Mouse (Mus musculus): Measurements from ENCODE around the gene Runx1. TPM values are rescaled to one million over a fixed set of nuclear protein-coding genes. Genes with fewer than 3 reads are reported as not detected.

The Runx1 gene
- polyA plus RNA-seq (2012; rRNA removed) = 0.38 and 0.62 TPM in 2 replicates

DNA sequence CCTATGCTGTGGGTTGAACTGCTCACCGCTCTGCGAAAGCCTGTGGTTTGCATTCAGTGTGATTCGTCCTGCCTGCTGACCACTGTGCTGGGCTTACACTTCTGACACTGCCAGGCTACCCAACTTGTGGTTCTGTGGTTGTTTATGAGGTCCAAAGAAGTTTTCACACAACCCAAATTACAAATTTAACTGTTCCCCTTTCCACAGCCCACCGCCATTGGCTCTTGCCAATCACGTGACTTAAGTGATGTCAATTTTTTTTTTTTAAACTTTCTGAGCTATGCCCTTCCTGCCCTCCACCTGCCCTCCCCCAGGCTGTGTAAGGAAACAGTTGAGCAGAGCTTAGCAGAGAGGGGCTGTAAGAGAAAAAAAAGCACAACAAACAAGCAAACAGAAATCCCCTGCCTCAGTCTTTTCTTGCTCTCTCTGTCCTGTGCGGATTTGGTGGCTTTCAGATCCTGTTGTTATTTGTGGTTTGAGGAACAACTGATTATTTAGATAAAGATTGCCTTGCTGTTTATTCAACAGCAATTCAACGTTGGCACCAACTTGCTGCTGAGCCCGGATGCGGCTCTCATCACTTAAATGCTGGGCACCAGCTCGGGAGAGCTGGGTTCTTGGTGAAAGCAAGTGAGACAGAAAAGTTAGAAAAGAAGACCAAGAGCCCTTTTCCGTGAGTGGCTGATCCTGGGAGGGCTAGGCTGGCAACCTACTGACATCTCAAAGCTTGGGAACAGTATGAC is at the start of gene Runx1:
TSS of gene Runx1 (minus strand) at position 242 of the 743 bp plus-strand sequence.
- no peaks in the 10 kb centered on the region for H3K27me3 ChIP-seq (ENCODE audit: control insufficient read depth, insufficient read depth, low read length)
- no peaks in the 10 kb centered on the region for H3K36me3 ChIP-seq (ENCODE audit: control insufficient read depth, insufficient read depth, low read length)
- no peaks in the 10 kb centered on the region for H3K4me1 ChIP-seq (ENCODE audit: control insufficient read depth, insufficient read depth, low read length)
- H3K27ac ChIP-seq (ENCODE audit: control insufficient read depth, insufficient read depth, low read depth, low read length) = no peak within 1 kb of the TSS
- no peak for TF ChIP-seq CTCF (IDR thresholded peaks at IDR 0.05; ENCODE audit: control insufficient read depth, insufficient read depth, insufficient replicate concordance, low read depth, low read length)
- no peak for TF ChIP-seq POLR2A (IDR thresholded peaks at IDR 0.05; ENCODE audit: control insufficient read depth, low read depth, low read length)
- H3K4me3 ChIP-seq (ENCODE audit: control insufficient read depth, low read depth, low read length) = no peak within 1 kb of the TSS

DNA sequence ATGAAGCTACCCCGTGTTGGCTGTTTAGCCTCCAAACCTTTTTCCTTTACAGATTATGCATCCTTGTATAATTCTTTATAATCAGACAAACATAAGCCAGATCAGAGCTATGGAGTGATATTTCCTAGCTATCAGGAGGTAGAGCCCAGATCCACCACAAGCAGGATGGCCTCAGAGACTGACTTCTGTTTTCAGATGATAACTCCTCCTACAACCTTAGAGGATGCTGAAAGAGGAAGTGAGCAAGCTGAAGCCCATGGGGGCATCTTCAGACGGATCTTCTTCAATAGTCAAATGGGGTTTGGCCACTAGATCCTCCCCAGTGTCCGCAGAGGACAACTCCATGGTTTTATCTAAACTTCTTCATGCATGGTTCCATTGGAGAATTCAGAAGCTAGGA is 48.1 kb upstream of the Runx1 start:
- Histone ChIP-seq H3K27ac (ENCODE audit: control insufficient read depth, insufficient read depth, low read depth, low read length) (no peak overlapping the region), H3K4me3 (ENCODE audit: control insufficient read depth, low read depth, low read length) (no peak overlapping the region), H3K27me3 (ENCODE audit: control insufficient read depth, insufficient read depth, low read length) (no peaks in the 10 kb centered on the region), H3K4me1 (ENCODE audit: control insufficient read depth, insufficient read depth, low read length) (no peaks in the 10 kb centered on the region), H3K36me3 (ENCODE audit: control insufficient read depth, insufficient read depth, low read length) (no peaks in the 10 kb centered on the region)
- TF ChIP-seq POLR2A (IDR thresholded peaks at IDR 0.05; ENCODE audit: control insufficient read depth, low read depth, low read length) (no peak), CTCF (IDR thresholded peaks at IDR 0.05; ENCODE audit: control insufficient read depth, insufficient read depth, insufficient replicate concordance, low read depth, low read length) (no peak)

DNA sequence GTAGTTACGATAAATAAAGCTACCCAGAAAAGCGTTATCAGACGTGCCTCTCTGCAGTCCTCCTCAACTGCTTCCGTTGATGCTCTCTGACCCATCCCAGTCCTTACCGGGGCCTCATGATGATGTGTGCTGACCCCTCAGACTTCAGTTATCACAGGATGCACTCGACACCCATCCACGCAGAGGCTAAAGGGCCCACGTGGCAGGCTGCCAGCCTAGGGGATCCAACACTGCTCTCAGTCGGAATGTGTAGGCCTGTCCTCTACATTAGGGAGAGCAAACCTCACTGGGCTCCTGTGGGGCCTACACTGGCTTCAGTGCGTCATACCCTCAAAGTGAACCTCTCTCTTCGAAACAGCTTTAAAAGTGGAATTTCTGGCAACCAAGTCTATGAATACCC is 45.8 kb upstream of the Runx1 start:
- H3K4me1 ChIP-seq (ENCODE audit: control insufficient read depth, insufficient read depth, low read length) = no peaks in the 10 kb centered on the region
- TF ChIP-seq POLR2A (IDR thresholded peaks at IDR 0.05; ENCODE audit: control insufficient read depth, low read depth, low read length) = no peak
- TF ChIP-seq CTCF (IDR thresholded peaks at IDR 0.05; ENCODE audit: control insufficient read depth, insufficient read depth, insufficient replicate concordance, low read depth, low read length) = no peak
- H3K4me3 ChIP-seq (ENCODE audit: control insufficient read depth, low read depth, low read length) = no peak overlapping the region
- no peaks in the 10 kb centered on the region for H3K36me3 ChIP-seq (ENCODE audit: control insufficient read depth, insufficient read depth, low read length)
- no peak overlapping the region for H3K27ac ChIP-seq (ENCODE audit: control insufficient read depth, insufficient read depth, low read depth, low read length)
- no peaks in the 10 kb centered on the region for H3K27me3 ChIP-seq (ENCODE audit: control insufficient read depth, insufficient read depth, low read length)

DNA sequence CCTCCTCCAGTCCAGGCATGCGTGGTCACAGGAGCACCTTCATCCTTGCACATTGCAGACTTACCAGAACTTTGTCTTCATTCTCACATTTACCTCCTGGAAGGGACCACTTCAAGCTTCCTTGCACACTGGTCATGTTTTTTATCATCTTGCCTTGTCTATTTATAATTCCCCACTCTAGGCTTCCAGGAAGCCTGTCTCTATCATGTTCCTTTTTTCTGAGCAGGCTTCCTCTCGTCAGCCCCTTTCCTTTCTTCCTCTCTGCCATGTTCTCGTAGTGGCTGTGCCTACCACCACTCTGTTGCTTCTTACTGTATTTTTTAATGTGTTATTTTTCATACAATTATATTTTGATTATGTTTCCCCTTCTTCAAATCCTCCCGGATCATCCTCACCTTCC is 42.6 kb upstream of the Runx1 start:
- Histone ChIP-seq H3K4me1 (ENCODE audit: control insufficient read depth, insufficient read depth, low read length) (no peaks in the 10 kb centered on the region), H3K27me3 (ENCODE audit: control insufficient read depth, insufficient read depth, low read length) (no peaks in the 10 kb centered on the region), H3K27ac (ENCODE audit: control insufficient read depth, insufficient read depth, low read depth, low read length) (no peak overlapping the region), H3K4me3 (ENCODE audit: control insufficient read depth, low read depth, low read length) (no peak overlapping the region), H3K36me3 (ENCODE audit: control insufficient read depth, insufficient read depth, low read length) (no peaks in the 10 kb centered on the region)
- TF ChIP-seq POLR2A (IDR thresholded peaks at IDR 0.05; ENCODE audit: control insufficient read depth, low read depth, low read length) = no peak
- no peak for TF ChIP-seq CTCF (IDR thresholded peaks at IDR 0.05; ENCODE audit: control insufficient read depth, insufficient read depth, insufficient replicate concordance, low read depth, low read length)

DNA sequence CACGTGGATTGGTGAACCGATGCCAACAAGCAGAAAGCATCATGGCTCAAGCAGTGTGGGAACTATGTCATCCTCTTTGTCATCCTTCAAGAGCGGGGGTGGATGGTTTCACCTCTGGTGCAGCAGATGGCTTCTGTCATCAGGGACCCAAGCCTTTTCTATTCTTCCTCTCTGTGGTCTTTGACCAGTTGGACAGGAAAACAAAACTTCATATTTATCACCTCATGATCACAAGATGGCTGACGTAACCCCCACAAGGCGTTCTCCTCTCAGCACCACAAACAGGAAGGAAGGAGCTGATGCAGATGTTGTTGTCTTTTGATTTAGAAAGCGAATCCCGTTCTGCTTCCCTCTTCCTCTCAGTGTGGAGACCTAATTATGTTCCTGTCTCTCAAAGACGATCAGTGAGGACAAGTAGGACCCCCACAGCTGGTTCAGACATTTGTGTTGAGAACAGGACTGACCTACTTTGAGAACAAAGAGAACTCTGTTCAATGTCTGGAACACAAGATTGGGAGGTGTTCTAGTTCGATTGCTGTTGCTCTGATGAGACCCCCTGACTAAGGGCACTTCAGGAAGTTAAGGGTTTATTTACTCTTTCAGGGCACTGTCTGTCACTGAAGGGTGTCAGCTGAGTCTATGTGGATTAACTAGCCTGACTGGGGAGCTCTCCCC is 41.4 kb upstream of the Runx1 start:
- H3K36me3 ChIP-seq (ENCODE audit: control insufficient read depth, insufficient read depth, low read length) = no peaks in the 10 kb centered on the region
- H3K27me3 ChIP-seq (ENCODE audit: control insufficient read depth, insufficient read depth, low read length) = no peaks in the 10 kb centered on the region
- no peaks in the 10 kb centered on the region for H3K4me1 ChIP-seq (ENCODE audit: control insufficient read depth, insufficient read depth, low read length)
- no peak for TF ChIP-seq CTCF (IDR thresholded peaks at IDR 0.05; ENCODE audit: control insufficient read depth, insufficient read depth, insufficient replicate concordance, low read depth, low read length)
- no peak for TF ChIP-seq POLR2A (IDR thresholded peaks at IDR 0.05; ENCODE audit: control insufficient read depth, low read depth, low read length)
- no peak overlapping the region for H3K27ac ChIP-seq (ENCODE audit: control insufficient read depth, insufficient read depth, low read depth, low read length)
- no peak overlapping the region for H3K4me3 ChIP-seq (ENCODE audit: control insufficient read depth, low read depth, low read length)

DNA sequence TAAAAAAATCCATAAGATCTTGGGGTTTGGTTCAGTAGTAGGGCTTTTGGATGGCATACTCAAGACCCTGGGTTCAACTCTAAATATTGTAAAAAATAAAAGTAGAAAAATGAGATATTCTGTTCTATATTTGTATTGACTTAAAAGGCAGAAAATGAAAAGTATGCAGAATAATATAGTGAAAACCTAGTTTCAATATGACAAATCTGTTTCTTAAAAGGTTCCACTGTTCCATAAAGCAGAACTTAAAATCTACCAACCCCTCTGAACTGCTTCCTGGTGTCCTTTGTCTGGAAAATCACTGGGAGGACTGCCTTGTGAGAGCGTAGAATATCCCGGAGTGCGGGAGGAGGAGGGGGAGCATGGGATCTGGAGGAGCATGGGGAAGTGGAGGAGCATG is 39.4 kb upstream of the Runx1 start:
- H3K4me3 ChIP-seq (ENCODE audit: control insufficient read depth, low read depth, low read length) = no peak overlapping the region

DNA sequence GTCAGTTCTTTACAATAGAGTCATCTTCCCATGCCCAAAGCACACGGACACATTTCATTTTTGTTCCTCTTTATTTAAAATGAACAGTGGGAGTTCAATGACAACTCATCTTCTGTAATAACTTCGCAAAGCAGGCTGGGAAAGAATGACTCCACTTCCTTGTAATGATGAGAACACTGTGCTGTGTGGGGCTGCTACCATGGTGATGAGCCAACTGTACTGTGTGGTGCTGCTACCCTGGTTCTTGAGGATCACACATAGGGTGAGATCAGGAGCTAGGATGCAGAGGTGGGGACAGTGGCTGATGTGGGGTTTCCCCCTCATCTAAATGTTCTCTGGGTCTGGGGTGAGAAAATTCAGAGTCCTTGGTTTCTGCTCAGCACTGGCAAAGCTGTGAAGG is 38.2 kb upstream of the Runx1 start:
- no peak overlapping the region; the same call in 1 of the 2 replicates for H3K4me3 ChIP-seq (ENCODE audit: control insufficient read depth, low read depth, low read length)
- TF ChIP-seq CTCF (IDR thresholded peaks at IDR 0.05; ENCODE audit: control insufficient read depth, insufficient read depth, insufficient replicate concordance, low read depth, low read length) (no peak), POLR2A (IDR thresholded peaks at IDR 0.05; ENCODE audit: control insufficient read depth, low read depth, low read length) (no peak)
- H3K4me1 ChIP-seq (ENCODE audit: control insufficient read depth, insufficient read depth, low read length) = no peaks in the 10 kb centered on the region
- H3K36me3 ChIP-seq (ENCODE audit: control insufficient read depth, insufficient read depth, low read length) = no peaks in the 10 kb centered on the region
- no peak overlapping the region for H3K27ac ChIP-seq (ENCODE audit: control insufficient read depth, insufficient read depth, low read depth, low read length)
- no peaks in the 10 kb centered on the region for H3K27me3 ChIP-seq (ENCODE audit: control insufficient read depth, insufficient read depth, low read length)

More for the DNA sequence above, 39.4 kb upstream of the Runx1 start:
- Histone ChIP-seq H3K36me3 (ENCODE audit: control insufficient read depth, insufficient read depth, low read length) (no peaks in the 10 kb centered on the region), H3K27ac (ENCODE audit: control insufficient read depth, insufficient read depth, low read depth, low read length) (no peak overlapping the region), H3K27me3 (ENCODE audit: control insufficient read depth, insufficient read depth, low read length) (no peaks in the 10 kb centered on the region), H3K4me1 (ENCODE audit: control insufficient read depth, insufficient read depth, low read length) (no peaks in the 10 kb centered on the region)
- no peak for TF ChIP-seq POLR2A (IDR thresholded peaks at IDR 0.05; ENCODE audit: control insufficient read depth, low read depth, low read length)
- TF ChIP-seq CTCF (IDR thresholded peaks at IDR 0.05; ENCODE audit: control insufficient read depth, insufficient read depth, insufficient replicate concordance, low read depth, low read length) = no peak
